13 mouse cellular contexts compared by ENCODE assay signal in genomic region chr7:92460578-92460977, GRCm38 (mm10).
DNase-seq lines count a peak whose midpoint lies in the region; ATAC-seq and TF ChIP-seq lines count a peak whose summit lies in the region.
"Had no signal": no experiment of that assay in that cellular context is flagged by ENCODE, and none has a peak within 500 bp of the region (broad histone marks: within the 10 kb centered on the region; RNA-seq: fewer than 3 reads in every experiment).

No protein-coding gene starts in this region.

- H3K9me3 ChIP-seq in midbrain, postnatal 0 days (ENCODE audit: low read length): no peaks in the 10 kb centered on the region
- no peaks in the 10 kb centered on the region for H3K9me3 ChIP-seq in midbrain, embryonic 14.5 days (ENCODE audit: control insufficient read depth, low read length)
- no peaks in the 10 kb centered on the region for H3K9me3 ChIP-seq in liver, embryonic 11.5 days (ENCODE audit: control insufficient read depth, low read length)

- no peaks in the 10 kb centered on the region for H3K36me3 ChIP-seq in midbrain, postnatal 0 days (ENCODE audit: insufficient read depth, low read length)
- no peaks in the 10 kb centered on the region for H3K36me3 ChIP-seq in midbrain, embryonic 14.5 days (ENCODE audit: control insufficient read depth, insufficient read depth, low read length)
- no peaks in the 10 kb centered on the region for H3K36me3 ChIP-seq in liver, embryonic 11.5 days (ENCODE audit: control insufficient read depth, insufficient read depth, low read length)

- H3K4me3 ChIP-seq in midbrain, postnatal 0 days (ENCODE audit: low read depth, low read length): no peak overlapping the region
- H3K4me3 ChIP-seq in midbrain, embryonic 14.5 days (replicated peaks; ENCODE audit: low read depth, low read length): no peak overlapping the region
- no peak overlapping the region for H3K4me3 ChIP-seq in liver, embryonic 11.5 days (ENCODE audit: low read depth, low read length)

- no peak overlapping the region for H3K4me2 ChIP-seq in midbrain, postnatal 0 days (ENCODE audit: low read depth, low read length, poor library complexity, severe bottlenecking)
- H3K4me2 ChIP-seq in midbrain, embryonic 14.5 days (ENCODE audit: low read length): no peak overlapping the region
- H3K4me2 ChIP-seq in liver, embryonic 11.5 days: no peak overlapping the region

- ATAC-seq in midbrain, postnatal 0 days (ENCODE audit: low FRiP score): no peak; the same call in 1 of the 2 replicates
- no peak for ATAC-seq in midbrain, embryonic 14.5 days (ENCODE audit: low FRiP score, low TSS enrichment)
- no peak for ATAC-seq in liver, embryonic 11.5 days (replicated peaks; ENCODE audit: low FRiP score)
- ATAC-seq: intestine, postnatal 0 days; midbrain, embryonic 16.5 days had no signal

- no peak overlapping the region for H3K27ac ChIP-seq in midbrain, postnatal 0 days (ENCODE audit: low read depth, low read length)
- no peak overlapping the region for H3K27ac ChIP-seq in midbrain, embryonic 14.5 days (replicated peaks; ENCODE audit: low read depth, low read length)
- H3K27ac ChIP-seq in liver, embryonic 11.5 days (ENCODE audit: low read depth, low read length): no peak overlapping the region
- H3K27ac ChIP-seq: macrophage had no signal

- H3K9ac ChIP-seq in midbrain, postnatal 0 days (replicated peaks; ENCODE audit: low read length, poor library complexity, severe bottlenecking): no peak overlapping the region
- H3K9ac ChIP-seq in midbrain, embryonic 14.5 days (replicated peaks; ENCODE audit: low read length): no peak overlapping the region
- no peak overlapping the region for H3K9ac ChIP-seq in liver, embryonic 11.5 days (ENCODE audit: low read depth, low read length)

- H3K4me1 ChIP-seq in midbrain, postnatal 0 days (ENCODE audit: insufficient read depth, low read length): no peaks in the 10 kb centered on the region
- H3K4me1 ChIP-seq in midbrain, embryonic 14.5 days (ENCODE audit: control insufficient read depth, insufficient read depth, low read length): no peaks in the 10 kb centered on the region
- no peaks in the 10 kb centered on the region for H3K4me1 ChIP-seq in liver, embryonic 11.5 days (replicated peaks; ENCODE audit: control insufficient read depth, insufficient read depth, low read length)

- no peak for TF ChIP-seq CTCF in midbrain, postnatal 0 days (IDR thresholded peaks at IDR 0.05)

- no peaks in the 10 kb centered on the region for H3K27me3 ChIP-seq in midbrain, postnatal 0 days (ENCODE audit: insufficient read depth, low read length)
- H3K27me3 ChIP-seq in midbrain, embryonic 14.5 days (ENCODE audit: control insufficient read depth, insufficient read depth, low read length): no peaks in the 10 kb centered on the region
- H3K27me3 ChIP-seq in liver, embryonic 11.5 days (replicated peaks; ENCODE audit: control insufficient read depth, insufficient read depth, low read length): no peaks in the 10 kb centered on the region

- intact Hi-C loops in heart, postnatal 10 days (cut with DNase I): no loop called here

- DNase-seq in adrenal gland, adult 8-10 months: peak; percentile 20
- DNase-seq in adrenal gland, postnatal 25 days: no peak
- DNase-seq in midbrain, postnatal 0 days (ENCODE audit: low spot score): peak; percentile 63
- no peak for DNase-seq in midbrain, embryonic 14.5 days
- peak; percentile 86 to 87 for DNase-seq in cerebellum, postnatal 25 days
- DNase-seq in layer of hippocampus, postnatal 10 days (ENCODE audit: low spot score in 2 of 2): peak; percentile 23 to 36
- DNase-seq in liver, embryonic 11.5 days (ENCODE audit: low spot score): no peak
- DNase-seq in heart, postnatal 10 days: no peak
- DNase-seq: lung, adult 18-20 months; thymus, postnatal 14 days had no signal

Comparison
In these comparisons a context has a peak if more than half of its experiments do, and no peak if none do; other contexts are left out.
1. DNase-seq: peak in adrenal gland, adult 8-10 months (single experiment), midbrain, postnatal 0 days (single experiment), cerebellum, postnatal 25 days (2 of 2) and layer of hippocampus, postnatal 10 days (2 of 2); none in adrenal gland, postnatal 25 days (single experiment), midbrain, embryonic 14.5 days (single experiment), liver, embryonic 11.5 days (single experiment) and heart, postnatal 10 days (0 of 2).